Mouse (Mus musculus): ENCODE data around the gene Coro1c. TPM values are rescaled to one million over a fixed set of nuclear protein-coding genes. Genes with fewer than 3 reads are reported as not detected.

The Coro1c gene
- polyA plus RNA-seq (2015; fragmentation: Nextera tagmentation; extraction: Ambion mirVana) = 91.6 and 93.6 TPM in 2 replicates

- H3K27me3 ChIP-seq (ENCODE audit: control insufficient read depth, insufficient read depth, low read length) = no peaks in the 10 kb centered on the region
- H3K9ac ChIP-seq (ENCODE audit: low read length) = peak within 1 kb of the TSS; percentile 94
- peaks cover 11% of the 10 kb centered on the region; the same call in 1 of the 2 replicates for H3K4me1 ChIP-seq (replicated peaks; ENCODE audit: control insufficient read depth, insufficient read depth)
- H3K36me3 ChIP-seq (ENCODE audit: control insufficient read depth, insufficient read depth, low read length) = no peaks in the 10 kb centered on the region
- TF ChIP-seq EP300 (optimal IDR thresholded peaks at IDR 0.05) (no peak), CTCF (IDR thresholded peaks at IDR 0.05; ENCODE audit: low read depth) (peak; percentile 89)
- peak within 1 kb of the TSS; percentile 81 for H3K4me2 ChIP-seq (replicated peaks; ENCODE audit: low read depth)
- H3K27ac ChIP-seq (replicated peaks) = peak within 1 kb of the TSS; percentile 99
- peak within 1 kb of the TSS; percentile 96 for H3K4me3 ChIP-seq (ENCODE audit: low read depth, low read length)
- DNase-seq (ENCODE audit: low spot score) (peak; percentile 100), ATAC-seq (ENCODE audit: low FRiP score, low TSS enrichment) (peak; percentile 80)
- no peaks in the 10 kb centered on the region for H3K9me3 ChIP-seq (ENCODE audit: control insufficient read depth, low read length)
- under 1% methylated on average over 40 of the region's 68 CpGs for WGBS
Measured at GRCm38 (mm10) chr5:113908592-113909441, at the start of gene Coro1c. Coro1c (minus strand) TSS chr5:113908758.

GRCm38 (mm10) chr5:113956510-113956909 lies 48.0 kb upstream of the Coro1c start:
- H3K36me3 ChIP-seq (ENCODE audit: control insufficient read depth, insufficient read depth, low read length) = peaks cover 10% of the 10 kb centered on the region
- no peak overlapping the region for H3K4me2 ChIP-seq (replicated peaks; ENCODE audit: low read depth)
- H3K9ac ChIP-seq (ENCODE audit: low read length) = no peak overlapping the region
- H3K4me3 ChIP-seq (ENCODE audit: low read depth, low read length) = no peak overlapping the region
- no peaks in the 10 kb centered on the region for H3K4me1 ChIP-seq (replicated peaks; ENCODE audit: control insufficient read depth, insufficient read depth)
- ATAC-seq (ENCODE audit: low FRiP score, low TSS enrichment) (peak; percentile 67; the same call in 1 of the 2 replicates), DNase-seq (ENCODE audit: low spot score) (peak; percentile 94)
- TF ChIP-seq CTCF (IDR thresholded peaks at IDR 0.05; ENCODE audit: low read depth) = peak; percentile 96
- TF ChIP-seq EP300 (optimal IDR thresholded peaks at IDR 0.05) = no peak
- 9% methylated on average over 4 of the region's 4 CpGs for WGBS
- no peaks in the 10 kb centered on the region for H3K27me3 ChIP-seq (ENCODE audit: control insufficient read depth, insufficient read depth, low read length)
- H3K9me3 ChIP-seq (ENCODE audit: control insufficient read depth, low read length) = no peaks in the 10 kb centered on the region
- no peak overlapping the region for H3K27ac ChIP-seq (replicated peaks)

GRCm38 (mm10) chr5:113955691-113956090 lies 47.1 kb upstream of the Coro1c start:
- no peaks in the 10 kb centered on the region for H3K9me3 ChIP-seq (ENCODE audit: control insufficient read depth, low read length)
- H3K27me3 ChIP-seq (ENCODE audit: control insufficient read depth, insufficient read depth, low read length) = no peaks in the 10 kb centered on the region

GRCm38 (mm10) chr5:113955281-113955680 lies 46.7 kb upstream of the Coro1c start:
- no peaks in the 10 kb centered on the region for H3K9me3 ChIP-seq (ENCODE audit: control insufficient read depth, low read length)
- H3K4me1 ChIP-seq (replicated peaks; ENCODE audit: control insufficient read depth, insufficient read depth) = no peaks in the 10 kb centered on the region
- WGBS = 85% methylated on average over 5 of the region's 5 CpGs
- H3K36me3 ChIP-seq (ENCODE audit: control insufficient read depth, insufficient read depth, low read length) = peaks cover 15% of the 10 kb centered on the region
- no peak overlapping the region for H3K27ac ChIP-seq (replicated peaks)
- no peak overlapping the region for H3K4me2 ChIP-seq (replicated peaks; ENCODE audit: low read depth)
- ATAC-seq (ENCODE audit: low FRiP score, low TSS enrichment) (no peak), DNase-seq (ENCODE audit: low spot score) (no peak)
- H3K4me3 ChIP-seq (ENCODE audit: low read depth, low read length) = no peak overlapping the region
- no peaks in the 10 kb centered on the region for H3K27me3 ChIP-seq (ENCODE audit: control insufficient read depth, insufficient read depth, low read length)
- H3K9ac ChIP-seq (ENCODE audit: low read length) = no peak overlapping the region
- no peak for TF ChIP-seq EP300 (optimal IDR thresholded peaks at IDR 0.05)
- TF ChIP-seq CTCF (IDR thresholded peaks at IDR 0.05; ENCODE audit: low read depth) = no peak

More at GRCm38 (mm10) chr5:113955691-113956090, 47.1 kb upstream of the Coro1c start:
- ATAC-seq (ENCODE audit: low FRiP score, low TSS enrichment) (no peak), DNase-seq (ENCODE audit: low spot score) (no peak)
- WGBS = 88% methylated on average over 8 of the region's 8 CpGs
- Histone ChIP-seq H3K4me3 (ENCODE audit: low read depth, low read length) (no peak overlapping the region), H3K36me3 (ENCODE audit: control insufficient read depth, insufficient read depth, low read length) (peaks cover 10% of the 10 kb centered on the region), H3K9ac (ENCODE audit: low read length) (no peak overlapping the region), H3K4me1 (replicated peaks; ENCODE audit: control insufficient read depth, insufficient read depth) (no peaks in the 10 kb centered on the region), H3K27ac (replicated peaks) (no peak overlapping the region), H3K4me2 (replicated peaks; ENCODE audit: low read depth) (no peak overlapping the region)
- TF ChIP-seq CTCF (IDR thresholded peaks at IDR 0.05; ENCODE audit: low read depth) = no peak

- DNase-seq (ENCODE audit: low spot score) = peak; percentile 85
- 8% methylated on average over 7 of the region's 7 CpGs for WGBS
- peak; percentile 63; the same call in 1 of the 2 replicates for ATAC-seq (ENCODE audit: low FRiP score, low TSS enrichment)
- no peaks in the 10 kb centered on the region for H3K4me1 ChIP-seq (replicated peaks; ENCODE audit: control insufficient read depth, insufficient read depth)
- H3K9ac ChIP-seq (ENCODE audit: low read length) = no peak overlapping the region
- no peak overlapping the region for H3K4me3 ChIP-seq (ENCODE audit: low read depth, low read length)
- no peaks in the 10 kb centered on the region for H3K27me3 ChIP-seq (ENCODE audit: control insufficient read depth, insufficient read depth, low read length)
- no peaks in the 10 kb centered on the region for H3K9me3 ChIP-seq (ENCODE audit: control insufficient read depth, low read length)
- TF ChIP-seq EP300 (optimal IDR thresholded peaks at IDR 0.05) (no peak), CTCF (IDR thresholded peaks at IDR 0.05; ENCODE audit: low read depth) (peak; percentile 99)
- peaks cover 22% of the 10 kb centered on the region for H3K36me3 ChIP-seq (ENCODE audit: control insufficient read depth, insufficient read depth, low read length)
- H3K4me2 ChIP-seq (replicated peaks; ENCODE audit: low read depth) = no peak overlapping the region
- no peak overlapping the region for H3K27ac ChIP-seq (replicated peaks)
Measured at GRCm38 (mm10) chr5:113954421-113954820, 45.9 kb upstream of the Coro1c start.

GRCm38 (mm10) chr5:113952519-113952918 lies 44.0 kb upstream of the Coro1c start:
- no peaks in the 10 kb centered on the region for H3K9me3 ChIP-seq (ENCODE audit: control insufficient read depth, low read length)
- H3K27ac ChIP-seq (replicated peaks) = no peak overlapping the region
- H3K4me1 ChIP-seq (replicated peaks; ENCODE audit: control insufficient read depth, insufficient read depth) = no peaks in the 10 kb centered on the region
- H3K9ac ChIP-seq (ENCODE audit: low read length) = no peak overlapping the region
- no peaks in the 10 kb centered on the region for H3K27me3 ChIP-seq (ENCODE audit: control insufficient read depth, insufficient read depth, low read length)
- H3K36me3 ChIP-seq (ENCODE audit: control insufficient read depth, insufficient read depth, low read length) = peaks cover 26% of the 10 kb centered on the region
- TF ChIP-seq EP300 (optimal IDR thresholded peaks at IDR 0.05) = no peak
- TF ChIP-seq CTCF (IDR thresholded peaks at IDR 0.05; ENCODE audit: low read depth) = no peak
- H3K4me2 ChIP-seq (replicated peaks; ENCODE audit: low read depth) = no peak overlapping the region
- DNase-seq (ENCODE audit: low spot score) (no peak), ATAC-seq (ENCODE audit: low FRiP score, low TSS enrichment) (no peak)
- no peak overlapping the region for H3K4me3 ChIP-seq (ENCODE audit: low read depth, low read length)
- 72% methylated on average over 10 of the region's 10 CpGs for WGBS

All from stomach, postnatal 0 days (tissue).